Mouse (Mus musculus): ENCODE data around the gene Sbno2. TPM values are rescaled to one million over a fixed set of nuclear protein-coding genes. Genes with fewer than 3 reads are reported as not detected.

Gene Sbno2
- polyA plus RNA-seq, 1 experiment from 2014 or later: 10.4 TPM

- Histone ChIP-seq H3K9ac (no peak overlapping the region), H3K9me3 (replicated peaks) (no peaks in the 10 kb centered on the region), H3K27me3 (peaks cover 50% of the 10 kb centered on the region), H3K4me1 (replicated peaks) (peaks cover 76% of the 10 kb centered on the region), H3K36me3 (replicated peaks) (peaks cover 34% of the 10 kb centered on the region), H3K4me2 (no peak overlapping the region), H3K27ac (replicated peaks) (no peak overlapping the region), H3K4me3 (replicated peaks) (no peak overlapping the region)
- WGBS (ENCODE audit: insufficient replicate concordance): 85% methylated on average over 9 of the region's 9 CpGs
- ATAC-seq (ENCODE audit: insufficient read depth): no peak
Observed at GRCm38 (mm10) chr10:80134421-80134820, 29.1 kb upstream of the Sbno2 start.

- H3K9ac ChIP-seq: no peak overlapping the region
- no peaks in the 10 kb centered on the region for H3K9me3 ChIP-seq (replicated peaks)
- H3K4me3 ChIP-seq (replicated peaks): no peak overlapping the region
- peaks cover 39% of the 10 kb centered on the region for H3K27me3 ChIP-seq
- H3K27ac ChIP-seq (replicated peaks): no peak overlapping the region
- H3K4me1 ChIP-seq (replicated peaks): peaks cover 74% of the 10 kb centered on the region
- ATAC-seq (ENCODE audit: insufficient read depth): no peak
- H3K4me2 ChIP-seq: no peak overlapping the region
- H3K36me3 ChIP-seq (replicated peaks): peaks cover 44% of the 10 kb centered on the region
- WGBS (ENCODE audit: insufficient replicate concordance): 63% methylated on average over 8 of the region's 8 CpGs
Observed at GRCm38 (mm10) chr10:80133226-80133849, 28.0 kb upstream of the Sbno2 start.

- H3K36me3 ChIP-seq (replicated peaks): peaks cover 58% of the 10 kb centered on the region
- H3K9me3 ChIP-seq (replicated peaks): no peaks in the 10 kb centered on the region
- no peak overlapping the region for H3K4me3 ChIP-seq (replicated peaks)
- H3K27me3 ChIP-seq: peaks cover 25% of the 10 kb centered on the region
- peaks cover 74% of the 10 kb centered on the region for H3K4me1 ChIP-seq (replicated peaks)
- H3K27ac ChIP-seq (replicated peaks): no peak overlapping the region
- H3K4me2 ChIP-seq: peak overlapping the region; percentile 3; the same call in 1 of the 2 replicates
- no peak overlapping the region for H3K9ac ChIP-seq
- ATAC-seq (ENCODE audit: insufficient read depth): no peak
- 72% methylated on average over 27 of the region's 27 CpGs for WGBS (ENCODE audit: insufficient replicate concordance)
Observed at GRCm38 (mm10) chr10:80131952-80132350, 26.6 kb upstream of the Sbno2 start.

GRCm38 (mm10) chr10:80131316-80131951 lies 26.1 kb upstream of the Sbno2 start:
- 42% methylated on average over 55 of the region's 55 CpGs for WGBS (ENCODE audit: insufficient replicate concordance)
- Histone ChIP-seq H3K27ac (replicated peaks) (no peak overlapping the region), H3K36me3 (replicated peaks) (peaks cover 63% of the 10 kb centered on the region)

GRCm38 (mm10) chr10:80130403-80131031 lies 25.1 kb upstream of the Sbno2 start:
- Histone ChIP-seq H3K4me3 (replicated peaks) (no peak overlapping the region), H3K36me3 (replicated peaks) (peaks cover 73% of the 10 kb centered on the region), H3K4me2 (no peak overlapping the region), H3K27ac (replicated peaks) (0 out of 2 replicates have a peak overlapping the region, but pooled peaks have one; percentile 2), H3K9me3 (replicated peaks) (no peaks in the 10 kb centered on the region), H3K9ac (no peak overlapping the region), H3K4me1 (replicated peaks) (peaks cover 74% of the 10 kb centered on the region), H3K27me3 (peaks cover 11% of the 10 kb centered on the region)
- peak; percentile 20; the same call in 1 of the 2 replicates for ATAC-seq (ENCODE audit: insufficient read depth)
- WGBS (ENCODE audit: insufficient replicate concordance): 81% methylated on average over 18 of the region's 18 CpGs

More at GRCm38 (mm10) chr10:80131316-80131951, 26.1 kb upstream of the Sbno2 start:
- H3K27me3 ChIP-seq: peaks cover 20% of the 10 kb centered on the region
- H3K9ac ChIP-seq: no peak overlapping the region
- peaks cover 74% of the 10 kb centered on the region for H3K4me1 ChIP-seq (replicated peaks)
- ATAC-seq (ENCODE audit: insufficient read depth): no peak
- peak overlapping the region; percentile 3; the same call in 1 of the 2 replicates for H3K4me2 ChIP-seq
- no peaks in the 10 kb centered on the region for H3K9me3 ChIP-seq (replicated peaks)
- no peak overlapping the region for H3K4me3 ChIP-seq (replicated peaks)

GRCm38 (mm10) chr10:80129846-80130245 lies 24.5 kb upstream of the Sbno2 start:
- Histone ChIP-seq H3K27me3 (peaks cover 4% of the 10 kb centered on the region; the same call in 1 of the 2 replicates), H3K4me2 (no peak overlapping the region), H3K9ac (no peak overlapping the region), H3K9me3 (replicated peaks) (no peaks in the 10 kb centered on the region), H3K4me3 (replicated peaks) (no peak overlapping the region), H3K27ac (replicated peaks) (no peak overlapping the region), H3K36me3 (replicated peaks) (peaks cover 79% of the 10 kb centered on the region), H3K4me1 (replicated peaks) (peaks cover 80% of the 10 kb centered on the region)
- no peak for ATAC-seq (ENCODE audit: insufficient read depth)
- WGBS (ENCODE audit: insufficient replicate concordance): 94% methylated on average over 9 of the region's 9 CpGs

GRCm38 (mm10) chr10:80127920-80128319 lies 22.5 kb upstream of the Sbno2 start:
- peak overlapping the region; percentile 67; the same call in 1 of the 2 replicates for H3K27ac ChIP-seq (replicated peaks)

GRCm38 (mm10) chr10:80123932-80124562 lies 18.7 kb upstream of the Sbno2 start:
- Histone ChIP-seq H3K27ac (replicated peaks) (peak overlapping the region; percentile 89), H3K4me1 (replicated peaks) (peaks cover 97% of the 10 kb centered on the region), H3K4me2 (peak overlapping the region; percentile 68), H3K27me3 (no peaks in the 10 kb centered on the region), H3K9ac (peak overlapping the region; percentile 52), H3K36me3 (replicated peaks) (peaks cover 99% of the 10 kb centered on the region), H3K9me3 (replicated peaks) (no peaks in the 10 kb centered on the region), H3K4me3 (replicated peaks) (peak overlapping the region; percentile 33)
- ATAC-seq (ENCODE audit: insufficient read depth): peak; percentile 89
- whole genome bisulfite sequencing (ENCODE audit: insufficient replicate concordance): 43% methylated on average over 9 of the region's 9 CpGs

More at GRCm38 (mm10) chr10:80127920-80128319, 22.5 kb upstream of the Sbno2 start:
- no peaks in the 10 kb centered on the region for H3K27me3 ChIP-seq
- H3K36me3 ChIP-seq (replicated peaks): peaks cover 98% of the 10 kb centered on the region
- no peaks in the 10 kb centered on the region for H3K9me3 ChIP-seq (replicated peaks)
- H3K4me2 ChIP-seq: no peak overlapping the region
- no peak for ATAC-seq (ENCODE audit: insufficient read depth)
- 93% methylated on average over 8 of the region's 8 CpGs for WGBS (ENCODE audit: insufficient replicate concordance)
- no peak overlapping the region for H3K4me3 ChIP-seq (replicated peaks)
- peaks cover 94% of the 10 kb centered on the region for H3K4me1 ChIP-seq (replicated peaks)
- H3K9ac ChIP-seq: no peak overlapping the region

GRCm38 (mm10) chr10:80121639-80122038 lies 16.3 kb upstream of the Sbno2 start:
- H3K27me3 ChIP-seq: no peaks in the 10 kb centered on the region
- H3K4me2 ChIP-seq: no peak overlapping the region
- H3K36me3 ChIP-seq (replicated peaks): peaks cover 94% of the 10 kb centered on the region
- H3K9ac ChIP-seq: no peak overlapping the region
- H3K4me3 ChIP-seq (replicated peaks): no peak overlapping the region
- ATAC-seq (ENCODE audit: insufficient read depth): no peak
- H3K27ac ChIP-seq (replicated peaks): peak overlapping the region; percentile 56
- no peaks in the 10 kb centered on the region for H3K9me3 ChIP-seq (replicated peaks)
- WGBS (ENCODE audit: insufficient replicate concordance): 34% methylated on average over 2 of the region's 2 CpGs
- peaks cover 97% of the 10 kb centered on the region for H3K4me1 ChIP-seq (replicated peaks)

GRCm38 (mm10) chr10:80120146-80120545 lies 14.8 kb upstream of the Sbno2 start:
- Histone ChIP-seq H3K9ac (no peak overlapping the region; the same call in 1 of the 2 replicates), H3K27ac (replicated peaks) (peak overlapping the region; percentile 42), H3K9me3 (replicated peaks) (no peaks in the 10 kb centered on the region), H3K27me3 (no peaks in the 10 kb centered on the region), H3K4me2 (peak overlapping the region; percentile 82), H3K36me3 (replicated peaks) (peaks cover 79% of the 10 kb centered on the region), H3K4me3 (replicated peaks) (no peak overlapping the region; the same call in 1 of the 2 replicates), H3K4me1 (replicated peaks) (peaks cover 82% of the 10 kb centered on the region)
- no peak for ATAC-seq (ENCODE audit: insufficient read depth)
- 67% methylated on average over 2 of the region's 2 CpGs for WGBS (ENCODE audit: insufficient replicate concordance)

- peak overlapping the region; percentile 95 for H3K27ac ChIP-seq (replicated peaks)
Observed at GRCm38 (mm10) chr10:80118552-80118951, 13.2 kb upstream of the Sbno2 start.

More at GRCm38 (mm10) chr10:80118552-80118951, 13.2 kb upstream of the Sbno2 start:
- Histone ChIP-seq H3K36me3 (replicated peaks) (peaks cover 63% of the 10 kb centered on the region), H3K4me1 (replicated peaks) (peaks cover 82% of the 10 kb centered on the region), H3K9me3 (replicated peaks) (no peaks in the 10 kb centered on the region), H3K4me3 (replicated peaks) (peak overlapping the region; percentile 94), H3K4me2 (peak overlapping the region; percentile 82), H3K27me3 (no peaks in the 10 kb centered on the region), H3K9ac (peak overlapping the region; percentile 97)
- 77% methylated on average over 6 of the region's 6 CpGs for WGBS (ENCODE audit: insufficient replicate concordance)
- no peak for ATAC-seq (ENCODE audit: insufficient read depth)

Data from liver, embryonic 15.5 days (tissue).